Comparison of ENCODE assay signal across 8 mouse cellular contexts in genomic region chr16:35154641-35155390, GRCm38 (mm10). TPM values are rescaled to one million over a fixed set of nuclear protein-coding genes. Genes with fewer than 3 reads are reported as not detected.
DNase-seq lines count a peak whose midpoint lies in the region; ATAC-seq and TF ChIP-seq lines count a peak whose summit lies in the region.

Gene Adcy5 (plus strand): TSS chr16:35154877.

- TF ChIP-seq CTCF in small intestine, adult 2 months (IDR thresholded peaks at IDR 0.05; ENCODE audit: extremely low read depth, insufficient read length, insufficient replicate concordance, low read depth, low read length): no peak

- peak within 1 kb of the TSS; percentile 81 for H3K9ac ChIP-seq in heart, embryonic 11.5 days (ENCODE audit: low read depth, low read length)
- peak within 1 kb of the TSS; percentile 61 for H3K9ac ChIP-seq in lung, embryonic 15.5 days

- no peak for ATAC-seq in heart, embryonic 11.5 days (replicated peaks; ENCODE audit: insufficient number of reproducible peaks, low FRiP score, low TSS enrichment)
- peak; percentile 50 for ATAC-seq in lung, embryonic 15.5 days (ENCODE audit: borderline replicate concordance, extremely low read depth, low FRiP score, low TSS enrichment)
- no peak for ATAC-seq in megakaryocyte-erythroid progenitor cell, adult 5-6 weeks (replicated peaks; ENCODE audit: low FRiP score, low TSS enrichment, poor library complexity, severe bottlenecking)

- no peak for TF ChIP-seq POLR2A in small intestine, adult 2 months (IDR thresholded peaks at IDR 0.05; ENCODE audit: low read depth, low read length)

- peaks cover 21% of the 10 kb centered on the region for H3K4me1 ChIP-seq in heart, embryonic 11.5 days (ENCODE audit: control insufficient read depth, insufficient read depth, low read length)
- H3K4me1 ChIP-seq in lung, embryonic 15.5 days: peaks cover 21% of the 10 kb centered on the region
- peaks cover 9% of the 10 kb centered on the region for H3K4me1 ChIP-seq in small intestine, adult 2 months (ENCODE audit: control insufficient read depth, insufficient read depth, insufficient read length, low read length)

- WGBS in heart, embryonic 11.5 days (ENCODE audit: insufficient replicate concordance): under 1% methylated on average over 59 of the region's 104 CpGs
- under 1% methylated on average over 58 of the region's 104 CpGs for WGBS in lung, embryonic 15.5 days
- under 1% methylated on average over 80 of the region's 104 CpGs for whole genome bisulfite sequencing in small intestine, adult 2 months

- H3K9me3 ChIP-seq in heart, embryonic 11.5 days (replicated peaks; ENCODE audit: control insufficient read depth, low read length): no peaks in the 10 kb centered on the region
- no peaks in the 10 kb centered on the region for H3K9me3 ChIP-seq in lung, embryonic 15.5 days

- DNase-seq in urinary bladder, adult 2 months (ENCODE audit: low spot score): peak; percentile 46
- DNase-seq in urinary bladder, postnatal 4 days (ENCODE audit: low spot score in 2 of 2): no peak
- peak; percentile 58 for DNase-seq in embryo, embryonic 10 days (ENCODE audit: low spot score)
- peak; percentile 59 to 69 for DNase-seq in kidney, postnatal 4 days

- H3K27ac ChIP-seq in heart, embryonic 11.5 days (ENCODE audit: low read depth, low read length): peak within 1 kb of the TSS; percentile 84
- peak within 1 kb of the TSS; percentile 35; the same call in 1 of the 2 replicates for H3K27ac ChIP-seq in lung, embryonic 15.5 days
- H3K27ac ChIP-seq in small intestine, adult 2 months (ENCODE audit: insufficient read depth, low read depth, low read length): peak within 1 kb of the TSS; percentile 60

- peak within 1 kb of the TSS; percentile 85 for H3K4me2 ChIP-seq in heart, embryonic 11.5 days
- peak within 1 kb of the TSS; percentile 99 for H3K4me2 ChIP-seq in lung, embryonic 15.5 days

- H3K4me3 ChIP-seq in heart, embryonic 11.5 days (ENCODE audit: low read depth, low read length): peak within 1 kb of the TSS; percentile 75
- peak within 1 kb of the TSS; percentile 66 for H3K4me3 ChIP-seq in lung, embryonic 15.5 days
- peak within 1 kb of the TSS; percentile 71 for H3K4me3 ChIP-seq in small intestine, adult 2 months (ENCODE audit: low read depth, low read length)

- H3K36me3 ChIP-seq in heart, embryonic 11.5 days (ENCODE audit: control insufficient read depth, insufficient read depth, low read length): no peaks in the 10 kb centered on the region
- H3K36me3 ChIP-seq in lung, embryonic 15.5 days: no peaks in the 10 kb centered on the region
- H3K36me3 ChIP-seq in small intestine, adult 2 months (ENCODE audit: control insufficient read depth, insufficient read depth, low read length): no peaks in the 10 kb centered on the region

- peaks cover 60% of the 10 kb centered on the region for H3K27me3 ChIP-seq in heart, embryonic 11.5 days (ENCODE audit: control insufficient read depth, insufficient read depth, low read length)
- peaks cover 73% of the 10 kb centered on the region for H3K27me3 ChIP-seq in lung, embryonic 15.5 days
- H3K27me3 ChIP-seq in small intestine, adult 2 months (ENCODE audit: control insufficient read depth, insufficient read depth, low read length): peaks cover 43% of the 10 kb centered on the region

RNA-seq across cellular contexts. Expression of gene Adcy5, which starts in this region (rescaled TPM):
- polyA plus RNA-seq in urinary bladder, adult 2 months (2012; rRNA removed): 57.9 and 78.1 TPM in 2 replicates
- 5.6 and 6.0 TPM in 2 replicates for polyA plus RNA-seq in heart, embryonic 11.5 days (2014; fragmentation: Nextera tagmentation; extraction: Ambion mirVana)
- 1.5 and 1.6 TPM in 2 replicates for polyA plus RNA-seq in lung, embryonic 15.5 days (2015; fragmentation: Nextera tagmentation; extraction: Ambion mirVana)
- polyA plus RNA-seq in small intestine, adult 2 months (2012; rRNA removed): 12.3 and 13.0 TPM in 2 replicates
- not detected in 2 replicates for total RNA-seq in megakaryocyte-erythroid progenitor cell, adult 5-6 weeks (2014; fragmentation: Nextera tagmentation)
- not detected in 2 replicates for total RNA-seq in megakaryocyte-erythroid progenitor cell, adult 5-6 weeks (2017)

Comparison
In these comparisons a context has a peak if more than half of its experiments do, and no peak if none do; other contexts are left out.
1. DNase-seq: peak in urinary bladder, adult 2 months (single experiment), embryo, embryonic 10 days (single experiment) and kidney, postnatal 4 days (2 of 2); none in urinary bladder, postnatal 4 days (0 of 2).
2. Peak in every context shown above with its lines, with median percentiles within 50 percentile points of each other: H3K27ac ChIP-seq and H3K4me3 ChIP-seq.